In the genomic region with DNA sequence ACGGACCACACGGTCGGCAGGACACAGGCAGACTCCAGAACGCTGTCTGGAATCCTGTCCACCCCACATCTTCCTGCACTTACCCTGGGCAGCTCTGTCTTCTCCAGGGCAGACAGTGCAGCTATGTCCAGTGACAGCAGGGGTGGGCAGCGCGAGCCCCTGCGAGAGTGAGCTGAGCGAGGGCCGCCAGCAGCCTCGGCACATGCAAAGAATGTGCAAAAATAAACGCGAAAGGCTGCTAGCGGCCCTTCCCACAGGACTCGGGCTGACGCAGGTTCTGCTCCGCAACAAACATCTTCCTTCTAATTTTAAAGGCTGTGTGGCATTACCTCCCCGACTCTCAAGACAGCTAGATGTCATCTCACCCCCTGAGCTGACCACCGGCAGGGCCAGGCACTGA, we compare ENCODE assay signal across 24 mouse cellular contexts. TPM values are rescaled to one million over a fixed set of nuclear protein-coding genes. Genes with fewer than 3 reads are reported as not detected.
DNase-seq lines count a peak whose midpoint lies in the region; ATAC-seq and TF ChIP-seq lines count a peak whose summit lies in the region.
"Had no signal": no experiment of that assay in that cellular context is flagged by ENCODE, and none has a peak within 500 bp of the region (broad histone marks: within the 10 kb centered on the region; RNA-seq: fewer than 3 reads in every experiment).

No protein-coding gene starts in this region.

- 45% methylated on average over 18 of the region's 18 CpGs for WGBS in hindbrain, postnatal 0 days
- WGBS in hindbrain, embryonic 11.5 days: 63% methylated on average over 18 of the region's 18 CpGs
- WGBS in midbrain, embryonic 13.5 days: 58% methylated on average over 18 of the region's 18 CpGs
- 48% methylated on average over 18 of the region's 18 CpGs for WGBS in midbrain, postnatal 0 days

- TF ChIP-seq CTCF in hindbrain, postnatal 0 days (IDR thresholded peaks at IDR 0.05; ENCODE audit: low read depth): no peak
- no peak for TF ChIP-seq CTCF in midbrain, postnatal 0 days (IDR thresholded peaks at IDR 0.05)
- TF ChIP-seq CTCF in brain, embryonic 14.5 days (IDR thresholded peaks at IDR 0.05; ENCODE audit: borderline replicate concordance, extremely low read depth, insufficient read depth, insufficient read length): no peak

- no peaks in the 10 kb centered on the region for H3K36me3 ChIP-seq in hindbrain, postnatal 0 days (ENCODE audit: insufficient read depth, low read length)
- no peaks in the 10 kb centered on the region for H3K36me3 ChIP-seq in hindbrain, embryonic 11.5 days (ENCODE audit: control insufficient read depth, insufficient read depth, low read length)
- peaks cover 14% of the 10 kb centered on the region for H3K36me3 ChIP-seq in midbrain, embryonic 13.5 days
- no peaks in the 10 kb centered on the region for H3K36me3 ChIP-seq in midbrain, postnatal 0 days (ENCODE audit: insufficient read depth, low read length)
- H3K36me3 ChIP-seq: embryonic facial prominence, embryonic 12.5 days; heart, embryonic 15.5 days; liver, embryonic 13.5 days had no signal

- H3K4me3 ChIP-seq in hindbrain, postnatal 0 days (ENCODE audit: low read length): no peak overlapping the region
- no peak overlapping the region for H3K4me3 ChIP-seq in hindbrain, embryonic 11.5 days (ENCODE audit: low read depth, low read length)
- no peak overlapping the region for H3K4me3 ChIP-seq in midbrain, embryonic 13.5 days (replicated peaks)
- H3K4me3 ChIP-seq in midbrain, postnatal 0 days (ENCODE audit: low read depth, low read length): no peak overlapping the region
- H3K4me3 ChIP-seq: embryonic facial prominence, embryonic 12.5 days; heart, adult 2 months; heart, embryonic 15.5 days; liver, embryonic 13.5 days had no signal

- H3K4me1 ChIP-seq in hindbrain, postnatal 0 days (ENCODE audit: insufficient read depth, low read length): peaks cover 11% of the 10 kb centered on the region
- no peaks in the 10 kb centered on the region; the same call in 1 of the 2 replicates for H3K4me1 ChIP-seq in hindbrain, embryonic 11.5 days (replicated peaks; ENCODE audit: control insufficient read depth, insufficient read depth, low read length)
- H3K4me1 ChIP-seq in midbrain, embryonic 13.5 days (replicated peaks): peaks cover 32% of the 10 kb centered on the region
- peaks cover 3% of the 10 kb centered on the region; the same call in 1 of the 2 replicates for H3K4me1 ChIP-seq in midbrain, postnatal 0 days (ENCODE audit: insufficient read depth, low read length)
- H3K4me1 ChIP-seq: embryonic facial prominence, embryonic 12.5 days had no signal

- TF ChIP-seq POLR2A in brain, embryonic 14.5 days (IDR thresholded peaks at IDR 0.05; ENCODE audit: borderline replicate concordance, extremely low read depth, insufficient read depth, insufficient read length, poor library complexity, severe bottlenecking): no peak

- ATAC-seq in hindbrain, postnatal 0 days: no peak
- ATAC-seq in hindbrain, embryonic 11.5 days (ENCODE audit: low FRiP score): no peak
- ATAC-seq in midbrain, embryonic 13.5 days: peak; percentile 35; the same call in 1 of the 2 replicates
- no peak for ATAC-seq in midbrain, postnatal 0 days (ENCODE audit: low FRiP score)
- ATAC-seq: forebrain, embryonic 14.5 days; hindbrain, embryonic 16.5 days; intestine, embryonic 16.5 days had no signal

- H3K27ac ChIP-seq in hindbrain, postnatal 0 days: peak overlapping the region; percentile 36; the same call in 1 of the 2 replicates
- H3K27ac ChIP-seq in hindbrain, embryonic 11.5 days (ENCODE audit: low read depth, low read length): no peak overlapping the region
- H3K27ac ChIP-seq in midbrain, embryonic 13.5 days: 0 out of 2 replicates have a peak overlapping the region, but pooled peaks have one; percentile 25
- H3K27ac ChIP-seq in midbrain, postnatal 0 days (ENCODE audit: low read depth, low read length): no peak overlapping the region
- H3K27ac ChIP-seq: embryonic facial prominence, embryonic 12.5 days; heart, adult 2 months; heart, embryonic 15.5 days; liver, embryonic 13.5 days had no signal

- no peaks in the 10 kb centered on the region for H3K27me3 ChIP-seq in hindbrain, postnatal 0 days (ENCODE audit: insufficient read depth, low read length)
- H3K27me3 ChIP-seq in hindbrain, embryonic 11.5 days (ENCODE audit: control insufficient read depth, insufficient read depth, low read length): no peaks in the 10 kb centered on the region
- no peaks in the 10 kb centered on the region for H3K27me3 ChIP-seq in midbrain, embryonic 13.5 days
- no peaks in the 10 kb centered on the region for H3K27me3 ChIP-seq in midbrain, postnatal 0 days (ENCODE audit: insufficient read depth, low read length)
- H3K27me3 ChIP-seq: embryonic facial prominence, embryonic 12.5 days; heart, embryonic 15.5 days; liver, embryonic 13.5 days had no signal

- no peak overlapping the region for H3K9ac ChIP-seq in hindbrain, postnatal 0 days (replicated peaks; ENCODE audit: low read length)
- no peak overlapping the region for H3K9ac ChIP-seq in hindbrain, embryonic 11.5 days (ENCODE audit: low read depth, low read length)
- H3K9ac ChIP-seq in midbrain, embryonic 13.5 days (replicated peaks): no peak overlapping the region
- H3K9ac ChIP-seq in midbrain, postnatal 0 days (replicated peaks; ENCODE audit: low read length, poor library complexity, severe bottlenecking): no peak overlapping the region
- H3K9ac ChIP-seq: embryonic facial prominence, embryonic 12.5 days; heart, embryonic 15.5 days; liver, embryonic 13.5 days had no signal

- H3K4me2 ChIP-seq in hindbrain, postnatal 0 days (ENCODE audit: low read depth, low read length): no peak overlapping the region
- no peak overlapping the region for H3K4me2 ChIP-seq in hindbrain, embryonic 11.5 days (replicated peaks; ENCODE audit: low read depth, low read length)
- no peak overlapping the region for H3K4me2 ChIP-seq in midbrain, embryonic 13.5 days (replicated peaks)
- no peak overlapping the region for H3K4me2 ChIP-seq in midbrain, postnatal 0 days (ENCODE audit: low read depth, low read length, poor library complexity, severe bottlenecking)
- H3K4me2 ChIP-seq: embryonic facial prominence, embryonic 12.5 days; heart, embryonic 15.5 days; liver, embryonic 13.5 days had no signal

- peak; percentile 36 for DNase-seq in hindbrain, postnatal 0 days (ENCODE audit: low spot score)
- DNase-seq in hindbrain, embryonic 11.5 days (ENCODE audit: low spot score): no peak
- DNase-seq in midbrain, postnatal 0 days (ENCODE audit: low spot score): no peak
- peak; percentile 51 for DNase-seq in brain, embryonic 14.5 days (ENCODE audit: low read depth)
- peak; percentile 38 to 51 for DNase-seq in left cerebral cortex, postnatal 36 days (ENCODE audit: low spot score in 2 of 2)
- no peak for DNase-seq in heart, adult 8-10 months (ENCODE audit: low spot score)
- DNase-seq: adrenal gland, adult 2 months; cerebellum, adult 18-20 months; cerebellum, postnatal 14 days; gastrocnemius, postnatal 36 days; heart, adult 2 months; heart, postnatal 36 days; kidney, postnatal 25 days; layer of hippocampus, postnatal 36 days; liver, embryonic 13.5 days; lung, adult 2 months; lung, postnatal 14 days; spleen, adult 18-20 months had no signal

- no peaks in the 10 kb centered on the region for H3K9me3 ChIP-seq in hindbrain, postnatal 0 days (ENCODE audit: low read length)
- H3K9me3 ChIP-seq in hindbrain, embryonic 11.5 days (ENCODE audit: control insufficient read depth, low read length): no peaks in the 10 kb centered on the region
- peaks cover 11% of the 10 kb centered on the region; the same call in 1 of the 2 replicates for H3K9me3 ChIP-seq in midbrain, embryonic 13.5 days
- no peaks in the 10 kb centered on the region for H3K9me3 ChIP-seq in midbrain, postnatal 0 days (ENCODE audit: low read length)
- H3K9me3 ChIP-seq: embryonic facial prominence, embryonic 12.5 days; heart, embryonic 15.5 days had no signal

- intact Hi-C loops in left cerebral cortex, postnatal 36 days (cut with DNase I): no loop called here

RNA-seq across cellular contexts. Expression of a gene that starts 47.8 kb away (rescaled TPM):
- 35.4 and 46.6 TPM in 2 replicates for total RNA-seq in hindbrain, postnatal 0 days (2014; rRNA removed)
- 15.2 and 16.6 TPM in 2 replicates for polyA plus RNA-seq in hindbrain, postnatal 0 days (2015; fragmentation: Nextera tagmentation; extraction: Ambion mirVana)
- polyA plus RNA-seq in hindbrain, embryonic 11.5 days (2014; fragmentation: Nextera tagmentation; extraction: Ambion mirVana): 13.7 and 17.4 TPM in 2 replicates
- polyA plus RNA-seq in midbrain, embryonic 13.5 days (2015; fragmentation: Nextera tagmentation; extraction: Ambion mirVana): 22.7 and 23.8 TPM in 2 replicates
- 40.1 and 40.2 TPM in 2 replicates for total RNA-seq in midbrain, postnatal 0 days (2014; rRNA removed)
- 15.4 and 17.4 TPM in 2 replicates for polyA plus RNA-seq in midbrain, postnatal 0 days (2015; fragmentation: Nextera tagmentation; extraction: Ambion mirVana)
- 50.2 and 52.6 TPM in 2 replicates for polyA plus RNA-seq in brain, embryonic 14.5 days (2012; rRNA removed)
- total RNA-seq in left cerebral cortex, postnatal 36 days (2021): 100 to 1,000 TPM; 187 to 216 TPM
- total RNA-seq in heart, adult 8-10 months (2022): 10 to 100 TPM; 16.1 to 21.3 (median 20.0) TPM

Comparison
In these comparisons a context has a peak if more than half of its experiments do, and no peak if none do; other contexts are left out.
1. DNase-seq: peak in hindbrain, postnatal 0 days (single experiment), brain, embryonic 14.5 days (single experiment) and left cerebral cortex, postnatal 36 days (2 of 2); none in hindbrain, embryonic 11.5 days (single experiment), midbrain, postnatal 0 days (single experiment) and heart, adult 8-10 months (single experiment).
2. H3K27ac ChIP-seq: peak in hindbrain, postnatal 0 days (single experiment) and midbrain, embryonic 13.5 days (single experiment); none in hindbrain, embryonic 11.5 days (single experiment) and midbrain, postnatal 0 days (single experiment).